Mouse (Mus musculus) frontal cortex, postnatal 25 days (tissue): Measurements from ENCODE around the gene Rab14.

Source experiments
- DNase-seq, 2 experiments: peaks; one replicate each; pipeline ENCODE4 v3.0.0; 2022; ENCODE audit warnings: low spot score in 2 of 2

The Rab14 gene

DNA sequence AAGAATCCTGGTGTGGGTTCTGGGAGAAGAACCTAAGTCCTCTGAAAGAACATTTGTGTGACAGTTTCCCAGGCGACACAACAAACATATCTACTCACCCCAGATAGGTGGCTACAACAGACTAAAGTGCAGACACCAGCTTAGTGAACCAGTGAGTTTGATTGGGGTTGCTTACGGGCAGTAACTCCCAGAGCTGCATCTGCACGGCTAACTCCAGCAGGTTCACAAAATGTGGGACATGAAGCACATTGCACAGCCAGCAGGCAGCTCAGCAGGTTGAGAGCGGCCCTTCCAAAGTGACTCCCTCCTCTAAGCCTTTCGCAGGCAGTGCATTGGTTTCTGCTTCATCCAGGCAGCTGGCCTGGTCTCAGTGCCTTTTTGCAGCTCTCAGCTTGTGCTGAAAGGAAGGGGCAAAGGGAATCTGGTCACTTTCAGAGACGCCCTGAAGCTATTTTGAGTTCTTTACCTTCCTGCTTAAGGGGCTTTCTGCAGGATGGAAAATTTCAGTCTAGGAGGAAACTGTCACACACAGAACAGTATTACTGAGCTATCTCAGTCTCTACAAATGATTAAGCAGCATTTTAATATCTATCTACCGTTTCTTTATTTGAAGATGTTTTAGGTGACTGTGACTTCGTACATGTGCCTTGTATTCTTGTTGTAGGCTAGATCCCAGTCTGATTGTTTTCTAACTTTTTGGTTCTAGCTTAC lies 46.9 kb downstream of the Rab14 start:
- DNase-seq: no peak

DNA sequence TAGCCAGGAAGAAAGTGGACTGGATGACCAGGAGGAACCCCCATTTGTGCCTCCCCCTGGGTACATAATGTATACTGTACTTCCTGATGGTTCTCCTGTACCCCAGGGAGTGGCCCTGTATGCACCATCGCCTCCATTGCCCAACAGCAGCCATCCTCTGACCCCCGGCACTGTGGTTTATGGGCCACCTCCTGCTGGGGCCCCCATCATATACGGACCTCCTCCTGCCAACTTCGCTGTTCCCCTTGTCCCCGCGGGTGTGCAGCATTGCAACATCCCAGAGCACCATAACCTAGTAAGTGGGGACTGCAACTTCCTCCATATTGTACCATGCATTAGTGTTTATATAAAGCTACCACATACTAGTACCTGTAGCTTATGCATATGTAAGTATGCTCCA lies 47.7 kb downstream of the Rab14 start:
- no peak for DNase-seq

DNA sequence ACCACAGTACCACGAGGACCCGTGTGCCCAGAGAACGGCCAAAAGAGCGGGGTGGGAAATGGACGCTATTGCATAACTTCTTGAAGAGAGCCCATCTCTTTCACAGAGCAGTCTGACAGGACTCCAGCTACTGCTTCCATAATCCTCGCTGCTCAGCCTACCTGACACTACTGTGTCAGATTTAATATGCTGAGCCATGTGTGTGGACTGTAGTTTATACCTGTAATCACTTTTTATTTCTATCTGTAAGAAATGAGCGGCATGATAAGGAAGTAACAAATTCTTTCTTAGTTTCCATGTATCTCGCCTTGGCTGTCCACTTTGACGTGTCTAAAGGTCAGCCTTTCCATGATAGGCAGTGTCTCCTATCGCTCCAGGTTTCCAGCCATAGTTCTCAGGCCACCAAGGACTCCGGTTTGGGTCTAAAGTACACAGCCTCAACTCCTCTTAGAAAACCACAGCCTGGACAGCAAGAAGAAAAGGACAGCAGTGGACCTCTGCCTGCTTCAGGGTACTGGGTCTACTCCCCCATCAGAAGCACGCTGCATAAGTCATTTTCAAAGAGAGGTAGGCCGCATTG lies 49.5 kb downstream of the Rab14 start:
- no peak for DNase-seq

DNA sequence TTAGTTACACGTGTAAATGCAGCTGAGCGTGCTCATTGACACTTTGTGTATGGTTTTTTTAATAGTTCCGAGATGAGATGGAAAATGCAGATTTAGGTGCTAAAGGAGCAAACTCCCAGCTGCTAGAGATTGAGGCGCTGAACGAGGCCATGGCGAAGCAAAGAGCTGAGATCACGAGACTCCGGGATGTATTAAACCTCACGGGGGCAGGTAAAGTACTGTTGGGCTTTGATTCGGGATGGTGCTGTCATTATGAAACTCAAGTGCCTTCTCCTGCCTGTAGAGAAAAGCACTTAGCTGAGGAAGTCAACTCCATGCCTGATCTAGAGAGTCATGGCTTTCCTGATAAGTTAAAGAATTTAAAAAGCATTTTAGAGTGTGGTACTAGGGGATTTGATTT lies 52.1 kb downstream of the Rab14 start:
- no peak for DNase-seq

DNA sequence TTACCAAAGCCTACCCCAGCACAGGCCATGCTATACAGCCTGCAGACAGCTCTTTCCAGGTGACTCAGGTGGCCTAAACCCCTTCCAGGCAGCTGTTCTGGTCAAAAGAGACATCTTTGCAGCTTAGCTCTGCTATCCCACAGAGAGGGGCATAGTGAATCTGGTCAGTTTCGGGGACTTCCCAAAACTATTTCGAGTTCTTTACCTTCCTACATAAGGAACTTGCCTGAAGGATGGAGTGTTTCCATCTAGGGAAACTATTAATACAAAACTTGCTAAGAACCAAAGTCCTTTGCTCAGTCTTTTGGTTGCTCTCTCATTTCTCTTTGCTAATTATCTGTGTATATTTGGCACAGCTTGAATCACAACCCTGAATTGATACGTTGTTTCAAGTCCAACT lies 59.2 kb downstream of the Rab14 start:
- no peak for DNase-seq

DNA sequence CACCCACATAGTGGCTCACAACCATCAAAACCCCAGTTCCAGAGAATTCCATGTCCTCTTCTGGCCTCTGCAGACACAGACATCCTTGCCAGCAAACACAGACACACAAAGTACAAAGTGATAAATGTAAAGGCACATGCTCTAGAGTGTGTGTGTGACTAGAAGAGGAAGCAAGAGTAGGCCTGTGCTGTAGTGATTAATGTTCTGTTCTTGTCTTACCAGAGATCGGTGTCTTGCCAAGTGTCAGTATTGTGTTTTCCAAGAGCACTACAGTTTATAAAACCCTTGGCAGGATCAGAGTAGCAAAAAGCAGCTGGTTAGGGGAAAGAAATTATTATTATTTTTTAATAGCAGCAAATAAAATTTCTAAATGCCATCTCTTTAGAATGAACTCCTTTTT lies 62.3 kb downstream of the Rab14 start:
- DNase-seq: no peak

DNA sequence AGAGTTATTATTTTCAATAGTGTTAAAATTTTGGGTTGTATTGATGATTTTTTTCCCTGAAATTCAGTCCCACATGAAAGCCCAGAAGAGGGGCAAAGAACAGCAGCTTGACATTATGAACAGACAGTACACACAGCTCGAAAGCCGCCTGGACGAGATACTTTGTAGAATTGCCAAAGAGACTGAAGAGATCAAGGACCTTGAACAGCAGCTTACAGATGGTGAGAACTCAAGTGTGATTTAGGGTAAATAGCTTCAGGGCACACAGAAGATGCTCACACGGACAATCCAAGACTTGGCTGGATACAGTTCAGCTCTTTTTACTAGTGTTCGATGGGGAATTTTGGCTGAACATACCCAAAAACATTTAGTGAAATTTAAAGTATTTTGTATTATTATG lies 67.0 kb downstream of the Rab14 start:
- DNase-seq: no peak

DNA sequence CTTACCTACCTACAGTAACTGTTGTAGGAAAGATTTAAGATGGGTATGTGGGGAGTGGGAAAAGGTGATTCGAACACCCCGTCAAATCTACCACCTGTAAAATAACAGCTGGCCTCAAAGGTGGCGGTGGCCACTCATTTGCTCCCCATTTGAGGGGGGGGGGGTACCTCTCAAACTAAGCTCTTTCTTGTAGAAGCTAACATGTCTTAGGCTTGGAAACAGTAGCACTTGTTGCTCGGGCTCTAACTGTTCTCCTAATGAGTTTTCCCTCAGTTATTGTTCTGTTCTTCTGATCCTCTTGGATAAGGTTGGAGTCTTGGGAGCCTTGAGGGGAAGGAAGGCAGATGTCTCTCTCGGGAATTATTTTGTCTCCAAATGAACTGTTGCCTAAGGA lies 68.3 kb downstream of the Rab14 start:
- DNase-seq: no peak

DNA sequence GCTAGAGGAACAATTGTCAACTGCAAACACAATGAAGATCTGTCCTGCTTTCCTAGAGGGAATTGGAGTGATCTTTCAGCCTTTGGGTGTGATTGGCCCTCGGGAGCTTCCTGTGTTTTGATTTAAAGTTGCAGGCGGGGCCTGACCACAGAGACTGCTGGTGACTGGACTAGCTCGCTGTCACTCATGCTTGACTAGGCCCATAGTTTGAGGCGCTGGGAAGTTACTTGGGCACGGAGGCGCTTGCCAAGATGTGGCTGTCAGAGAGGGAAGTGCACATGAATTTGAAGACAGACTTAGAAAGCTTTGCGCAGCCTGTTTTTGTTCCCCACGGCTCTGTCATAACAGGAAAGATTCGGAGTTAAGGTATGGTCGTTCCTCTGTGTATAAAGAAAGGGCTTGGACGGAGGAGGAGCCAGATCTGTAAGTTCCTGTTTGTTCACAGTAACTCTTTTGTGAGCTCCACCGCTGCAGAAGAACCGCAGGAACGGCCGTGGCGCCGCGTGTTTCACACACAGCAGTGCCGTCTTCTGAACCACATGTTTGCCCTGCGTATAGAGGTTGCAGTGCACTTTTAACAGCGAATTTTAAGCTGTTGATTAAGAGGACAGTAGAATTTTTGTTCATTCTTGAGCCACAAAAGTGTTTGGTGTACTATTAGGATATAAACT lies 68.8 kb downstream of the Rab14 start:
- DNase-seq: peak; percentile 95 to 99

DNA sequence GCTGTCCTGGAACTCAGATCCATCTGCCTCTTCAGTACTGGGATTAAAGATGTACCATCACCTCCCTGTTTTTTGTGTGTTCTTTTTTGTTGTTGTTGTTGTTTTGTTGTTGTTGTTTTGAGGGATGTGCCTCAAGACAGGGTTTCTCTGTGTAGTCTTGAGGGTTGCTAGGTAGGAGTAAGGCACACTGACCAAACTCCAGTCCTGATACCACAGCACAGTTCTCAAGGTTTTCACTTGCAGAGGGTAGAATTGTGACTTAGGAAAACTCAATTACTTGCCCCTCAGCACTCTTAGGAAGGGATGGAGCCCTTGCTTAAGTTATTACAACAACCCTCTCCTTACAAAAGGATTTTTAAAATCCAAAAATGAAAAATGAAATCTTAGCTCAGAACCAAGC lies 69.4 kb downstream of the Rab14 start:
- no peak for DNase-seq
